Mouse (Mus musculus) liver, embryonic 14.5 days (tissue): Measurements from ENCODE around the gene Polr1c.

Experiments
- CTCF ChIP-seq: IDR thresholded peaks from 2 replicates; pipeline ENCODE4 v1.5.1; 2016; ENCODE audit warnings: antibody characterized with exemption, low read depth, control low read depth
- EP300 ChIP-seq: IDR thresholded peaks from 2 replicates; pipeline ENCODE4 v1.6.1; 2016; ENCODE audit warnings: antibody characterized with exemption, low read depth

DNA sequence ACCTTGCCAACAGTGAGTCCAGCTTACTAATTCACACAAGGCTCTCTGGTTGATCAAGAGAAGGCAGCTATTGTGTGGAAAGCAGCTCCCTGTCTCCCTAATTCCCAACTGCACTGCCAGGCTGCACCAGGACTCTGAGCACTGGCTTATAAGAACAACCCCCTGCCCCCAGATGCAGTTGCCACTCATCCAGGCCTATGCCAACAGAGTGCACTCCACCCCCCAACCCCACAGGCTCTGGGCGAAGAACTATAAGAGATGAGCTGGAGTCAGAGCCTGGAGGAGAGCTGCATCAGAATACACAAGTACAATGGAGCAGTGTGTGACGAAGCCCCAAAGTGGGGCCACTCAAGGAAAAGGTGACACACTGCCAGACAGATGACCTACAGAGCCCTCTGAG is 24.2 kb upstream of the Polr1c start:
- TF ChIP-seq CTCF (no peak), EP300 (no peak)
